Mouse (Mus musculus) liver, embryonic 12.5 days (tissue): ENCODE data around the gene Ugdh. TPM values are rescaled to one million over a fixed set of nuclear protein-coding genes. Genes with fewer than 3 reads are reported as not detected.

ENCODE experiments used
- ATAC-seq: fragments of 200-750 bp; cut with Nextera tagmentation; 2 replicates; pipeline ENCODE4 v1.8.0; 2017; ENCODE audit warnings: moderate number of reproducible peaks, mild to moderate bottlenecking, moderate library complexity
- H3K27ac ChIP-seq: fragments of 300-500 bp; sonication (generic); 2 replicates; pipeline ENCODE4 v1.5.1; 2016; ENCODE audit warnings: mild to moderate bottlenecking
- H3K27me3 ChIP-seq: fragments of 300-500 bp; sonication (generic); replicated peaks from 2 replicates; pipeline ENCODE4 v1.6.1; 2016; ENCODE audit warnings: mild to moderate bottlenecking, moderate library complexity
- H3K36me3 ChIP-seq: fragments of 300-500 bp; sonication (generic); 2 replicates; pipeline ENCODE4 v1.6.1; 2016; ENCODE audit warnings: mild to moderate bottlenecking, moderate library complexity
- H3K4me1 ChIP-seq: fragments of 300-500 bp; sonication (generic); 2 replicates; pipeline ENCODE4 v1.6.1; 2016
- H3K4me2 ChIP-seq: fragments of 300-500 bp; sonication (generic); 2 replicates; pipeline ENCODE4 v1.6.1; 2016; ENCODE audit warnings: mild to moderate bottlenecking, moderate library complexity
- H3K4me3 ChIP-seq: fragments of 300-500 bp; sonication (generic); 2 replicates; pipeline ENCODE4 v1.5.1; 2016; ENCODE audit warnings: mild to moderate bottlenecking, moderate library complexity
- H3K9ac ChIP-seq: fragments of 300-500 bp; sonication (generic); 2 replicates; pipeline ENCODE4 v1.6.1; 2016; ENCODE audit warnings: mild to moderate bottlenecking, moderate library complexity
- H3K9me3 ChIP-seq: fragments of 300-500 bp; sonication (generic); replicated peaks from 2 replicates; pipeline ENCODE4 v1.6.1; 2016; ENCODE audit warnings: mild to moderate bottlenecking, moderate library complexity
- WGBS: fragments of 180-500 bp; shearing (Covaris S2); methylation state at CpG from one replicate; pipeline ENCODE4 v1.1.7; 2016; ENCODE audit not compliant: insufficient replicate concordance; 5-methylcytosine and 5-hydroxymethylcytosine counted together
- polyA plus RNA-seq: library from polyadenylated mRNA; unstranded; fragments of >200 nt; fragmentation: Nextera tagmentation; extraction: Ambion mirVana; gene quantifications from 2 replicates; pipeline ENCODE4 v1.2.1, GENCODE M21; 2016

Ugdh gene
- polyA plus RNA-seq, 1 experiment from 2014 or later, result 24.1 TPM

- Histone ChIP-seq H3K36me3 (no peaks in the 10 kb centered on the region), H3K27me3 (no peaks in the 10 kb centered on the region), H3K4me3 (no peak overlapping the region), H3K4me1 (no peaks in the 10 kb centered on the region), H3K9me3 (no peaks in the 10 kb centered on the region), H3K4me2 (no peak overlapping the region), H3K9ac (no peak overlapping the region), H3K27ac (no peak overlapping the region)
- 56% methylated on average over 7 of the region's 7 CpGs for WGBS
- ATAC-seq, result no peak
Observed at GRCm38 (mm10) chr5:65457086-65457827, 21.5 kb upstream of the Ugdh start.

- Histone ChIP-seq H3K4me3 (no peak overlapping the region), H3K4me2 (no peak overlapping the region), H3K36me3 (peaks cover 4% of the 10 kb centered on the region; the same call in 1 of the 2 replicates), H3K27me3 (no peaks in the 10 kb centered on the region), H3K4me1 (no peaks in the 10 kb centered on the region), H3K9me3 (no peaks in the 10 kb centered on the region), H3K27ac (no peak overlapping the region), H3K9ac (no peak overlapping the region)
- ATAC-seq, result no peak
- WGBS, result 42% methylated on average over 5 of the region's 5 CpGs
Observed at GRCm38 (mm10) chr5:65454771-65455170, 19.0 kb upstream of the Ugdh start.

- H3K4me3 ChIP-seq, result no peak overlapping the region
Observed at GRCm38 (mm10) chr5:65448941-65449340, 13.2 kb upstream of the Ugdh start.

GRCm38 (mm10) chr5:65447826-65448225 lies 12.1 kb upstream of the Ugdh start:
- H3K4me3 ChIP-seq, result no peak overlapping the region
- 63% methylated on average over 2 of the region's 2 CpGs for WGBS
- no peaks in the 10 kb centered on the region for H3K27me3 ChIP-seq
- H3K27ac ChIP-seq, result no peak overlapping the region
- H3K9ac ChIP-seq, result no peak overlapping the region
- peaks cover 4% of the 10 kb centered on the region; the same call in 1 of the 2 replicates for H3K36me3 ChIP-seq
- no peak overlapping the region for H3K4me2 ChIP-seq
- ATAC-seq, result no peak
- H3K4me1 ChIP-seq, result peaks cover 11% of the 10 kb centered on the region
- H3K9me3 ChIP-seq, result no peaks in the 10 kb centered on the region

More at GRCm38 (mm10) chr5:65448941-65449340, 13.2 kb upstream of the Ugdh start:
- Histone ChIP-seq H3K4me2 (no peak overlapping the region), H3K27me3 (no peaks in the 10 kb centered on the region), H3K27ac (no peak overlapping the region), H3K36me3 (peaks cover 4% of the 10 kb centered on the region; the same call in 1 of the 2 replicates), H3K9me3 (no peaks in the 10 kb centered on the region), H3K9ac (no peak overlapping the region), H3K4me1 (peaks cover 4% of the 10 kb centered on the region; the same call in 1 of the 2 replicates)
- WGBS, result 56% methylated on average over 4 of the region's 4 CpGs
- ATAC-seq, result no peak

GRCm38 (mm10) chr5:65446756-65447155 lies 11.0 kb upstream of the Ugdh start:
- Histone ChIP-seq H3K27ac (no peak overlapping the region), H3K4me2 (no peak overlapping the region), H3K27me3 (no peaks in the 10 kb centered on the region), H3K36me3 (peaks cover 4% of the 10 kb centered on the region; the same call in 1 of the 2 replicates), H3K9ac (no peak overlapping the region), H3K4me1 (peaks cover 11% of the 10 kb centered on the region), H3K9me3 (no peaks in the 10 kb centered on the region), H3K4me3 (no peak overlapping the region)
- WGBS, result 58% methylated on average over 2 of the region's 2 CpGs
- ATAC-seq, result no peak

GRCm38 (mm10) chr5:65444981-65445380 lies 9.2 kb upstream of the Ugdh start:
- no peak overlapping the region for H3K4me3 ChIP-seq
- peaks cover under 1% of the 10 kb centered on the region; the same call in 1 of the 2 replicates for H3K36me3 ChIP-seq
- no peak overlapping the region for H3K4me2 ChIP-seq
- WGBS, result 48% methylated on average over 2 of the region's 6 CpGs
- no peak overlapping the region for H3K27ac ChIP-seq
- H3K9ac ChIP-seq, result no peak overlapping the region
- no peaks in the 10 kb centered on the region for H3K27me3 ChIP-seq
- H3K4me1 ChIP-seq, result peaks cover 11% of the 10 kb centered on the region
- no peaks in the 10 kb centered on the region for H3K9me3 ChIP-seq
- no peak for ATAC-seq

- Histone ChIP-seq H3K9me3 (no peaks in the 10 kb centered on the region), H3K27ac (no peak overlapping the region), H3K27me3 (peaks cover 7% of the 10 kb centered on the region; the same call in 1 of the 2 replicates), H3K4me1 (peaks cover 20% of the 10 kb centered on the region), H3K4me2 (no peak overlapping the region), H3K36me3 (no peaks in the 10 kb centered on the region), H3K9ac (no peak overlapping the region), H3K4me3 (no peak overlapping the region)
- no peak for ATAC-seq
Observed at GRCm38 (mm10) chr5:65438041-65438440, 2.3 kb upstream of the Ugdh start.

- Histone ChIP-seq H3K4me1 (peaks cover 19% of the 10 kb centered on the region), H3K27me3 (peaks cover 7% of the 10 kb centered on the region; the same call in 1 of the 2 replicates), H3K4me3 (peak overlapping the region; percentile 81), H3K9ac (peak overlapping the region; percentile 81), H3K27ac (peak overlapping the region; percentile 65), H3K36me3 (no peaks in the 10 kb centered on the region), H3K9me3 (no peaks in the 10 kb centered on the region), H3K4me2 (peak overlapping the region; percentile 95)
- no peak; the same call in 1 of the 2 replicates for ATAC-seq
- WGBS, result under 1% methylated on average over 47 of the region's 47 CpGs
Observed at GRCm38 (mm10) chr5:65435363-65435805, 365 bp downstream of the Ugdh start.

GRCm38 (mm10) chr5:65434471-65435362 lies 1.0 kb downstream of the Ugdh start:
- no peaks in the 10 kb centered on the region for H3K9me3 ChIP-seq
- peaks cover 7% of the 10 kb centered on the region; the same call in 1 of the 2 replicates for H3K27me3 ChIP-seq
- H3K36me3 ChIP-seq, result no peaks in the 10 kb centered on the region
- H3K27ac ChIP-seq, result 0 out of 2 replicates have a peak overlapping the region, but pooled peaks have one; percentile 65
- H3K4me3 ChIP-seq, result peak overlapping the region; percentile 81
- H3K4me1 ChIP-seq, result peaks cover 19% of the 10 kb centered on the region
- ATAC-seq, result no peak
- H3K4me2 ChIP-seq, result peak overlapping the region; percentile 95
- 19% methylated on average over 15 of the region's 15 CpGs for whole genome bisulfite sequencing
- H3K9ac ChIP-seq, result peak overlapping the region; percentile 81

GRCm38 (mm10) chr5:65429441-65429840 lies 6.3 kb downstream of the Ugdh start:
- H3K4me1 ChIP-seq, result peaks cover 2% of the 10 kb centered on the region; the same call in 1 of the 2 replicates
- no peak overlapping the region for H3K9ac ChIP-seq
- H3K36me3 ChIP-seq, result peaks cover 3% of the 10 kb centered on the region
- H3K9me3 ChIP-seq, result no peaks in the 10 kb centered on the region
- WGBS, result 78% methylated on average over 5 of the region's 5 CpGs
- no peak overlapping the region for H3K27ac ChIP-seq
- ATAC-seq, result no peak
- H3K27me3 ChIP-seq, result no peaks in the 10 kb centered on the region
- H3K4me2 ChIP-seq, result no peak overlapping the region
- H3K4me3 ChIP-seq, result no peak overlapping the region

GRCm38 (mm10) chr5:65428321-65428720 lies 7.4 kb downstream of the Ugdh start:
- ATAC-seq, result no peak
- H3K9me3 ChIP-seq, result no peaks in the 10 kb centered on the region
- no peaks in the 10 kb centered on the region for H3K27me3 ChIP-seq
- H3K36me3 ChIP-seq, result peaks cover 7% of the 10 kb centered on the region
- 0 out of 2 replicates have a peak, but pooled peaks cover 3% of the 10 kb centered on the region for H3K4me1 ChIP-seq
- H3K4me3 ChIP-seq, result no peak overlapping the region
- 43% methylated on average over 4 of the region's 4 CpGs for WGBS
- no peak overlapping the region for H3K4me2 ChIP-seq
- H3K27ac ChIP-seq, result no peak overlapping the region
- no peak overlapping the region; the same call in 1 of the 2 replicates for H3K9ac ChIP-seq

- ATAC-seq, result no peak
- Histone ChIP-seq H3K9ac (no peak overlapping the region), H3K36me3 (peaks cover 21% of the 10 kb centered on the region), H3K27ac (no peak overlapping the region), H3K27me3 (no peaks in the 10 kb centered on the region), H3K4me1 (peaks cover 13% of the 10 kb centered on the region), H3K4me3 (no peak overlapping the region), H3K4me2 (no peak overlapping the region), H3K9me3 (no peaks in the 10 kb centered on the region)
- 74% methylated on average over 5 of the region's 5 CpGs for WGBS
Observed at GRCm38 (mm10) chr5:65425251-65425650, 10.5 kb downstream of the Ugdh start.
